Mouse (Mus musculus) urinary bladder, postnatal 14 days (tissue): ENCODE results near the gene Cryzl2.

Experiments
- DNase-seq: peaks from one replicate; pipeline ENCODE4 v3.0.0; 2021; ENCODE audit warnings: low spot score

Cryzl2 gene

DNA sequence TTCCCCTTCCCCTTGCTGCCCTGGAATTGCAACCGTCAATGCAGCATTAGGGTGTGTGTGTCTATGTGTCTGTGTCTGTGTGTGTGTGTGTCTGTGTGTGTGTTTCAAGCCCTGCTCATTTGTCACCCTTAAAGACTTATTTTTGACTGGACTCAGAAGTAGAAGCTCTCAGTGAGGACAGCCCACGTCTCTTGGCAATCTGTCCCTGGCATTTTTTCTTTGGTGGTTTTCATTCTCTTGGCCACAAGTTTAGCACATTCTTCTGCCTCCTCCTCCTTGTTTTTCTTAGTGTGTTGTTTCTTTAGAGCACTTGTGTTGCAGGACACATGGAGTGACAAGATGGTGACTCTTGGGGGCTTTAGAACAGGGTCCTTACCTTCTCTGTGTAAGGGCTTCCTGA lies 17.9 kb downstream of the Cryzl2 start:
- DNase-seq = no peak

DNA sequence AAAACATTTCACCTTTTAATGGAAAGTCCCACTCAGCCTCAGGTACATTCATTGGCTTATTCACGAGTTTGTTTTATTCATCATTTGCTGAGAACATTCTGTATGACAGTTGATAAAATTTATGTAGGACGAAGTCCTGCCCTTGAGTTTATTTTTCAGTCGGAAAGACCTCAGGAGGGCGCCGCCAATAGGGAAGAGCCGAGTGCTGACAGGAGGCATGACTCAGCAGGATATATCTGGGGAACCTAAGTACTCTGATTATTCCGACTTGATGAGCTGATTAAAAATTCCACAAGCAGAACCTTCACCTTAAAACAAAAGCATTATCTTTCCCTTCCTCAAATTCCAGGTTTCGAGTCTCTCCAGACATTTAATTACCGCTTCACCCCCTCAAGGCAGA lies 21.7 kb downstream of the Cryzl2 start:
- DNase-seq = no peak

DNA sequence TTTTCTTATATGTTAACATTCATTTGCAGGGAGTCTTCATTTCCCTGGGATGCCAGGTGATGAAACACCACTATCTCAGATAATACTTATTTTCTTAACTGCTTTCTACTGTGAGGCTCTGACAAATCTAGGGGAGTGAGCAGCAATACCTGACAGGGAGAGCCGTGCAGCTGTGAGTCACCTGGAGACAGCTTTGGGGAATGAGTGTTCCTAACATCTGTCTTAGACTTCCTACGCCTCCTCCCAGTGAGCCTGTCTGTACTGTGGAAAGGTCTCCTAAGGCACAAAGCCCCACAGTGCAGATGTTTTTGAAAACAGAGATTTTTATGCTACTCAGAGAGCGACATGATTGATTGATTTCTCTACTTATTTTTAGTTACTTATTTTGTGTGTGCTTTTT lies 22.5 kb downstream of the Cryzl2 start:
- no peak for DNase-seq

DNA sequence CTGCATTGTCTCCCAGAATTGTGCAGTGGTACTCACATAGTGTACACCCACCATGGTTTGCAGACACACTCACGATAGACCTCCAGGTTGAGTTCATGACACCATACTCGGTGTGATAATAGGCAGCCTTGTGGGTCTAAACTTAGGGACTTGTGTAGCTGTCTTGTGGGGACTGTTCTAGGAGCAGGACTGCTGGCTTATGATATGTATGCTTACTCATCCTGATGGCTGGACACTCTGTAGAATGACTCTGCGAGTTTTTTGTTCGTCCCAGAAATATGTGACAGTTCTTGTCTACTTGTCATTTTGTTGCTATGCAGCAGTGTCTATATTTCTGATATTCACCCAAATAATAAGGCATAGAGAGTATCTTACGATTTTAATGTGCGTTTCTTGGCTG lies 23.3 kb downstream of the Cryzl2 start:
- no peak for DNase-seq

DNA sequence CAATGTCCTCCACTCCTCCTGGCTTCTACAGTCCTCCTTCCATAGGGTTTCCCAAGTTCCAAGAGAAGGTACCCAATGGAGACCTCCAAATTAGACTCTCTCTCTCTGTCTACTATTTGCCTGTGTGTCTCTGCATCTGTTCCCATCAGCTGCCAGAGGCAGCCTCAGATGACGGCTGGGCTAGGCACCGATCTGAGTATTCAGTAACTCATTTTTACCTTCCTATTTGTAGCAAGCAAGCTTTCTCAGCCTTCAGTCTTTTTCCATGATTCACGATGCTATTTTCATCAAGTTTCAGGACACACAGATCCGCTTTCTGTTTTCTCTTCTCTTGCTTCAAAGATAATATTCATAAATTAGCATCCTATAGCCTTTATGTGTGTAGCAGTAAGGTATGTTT lies 25.8 kb downstream of the Cryzl2 start:
- DNase-seq = no peak

DNA sequence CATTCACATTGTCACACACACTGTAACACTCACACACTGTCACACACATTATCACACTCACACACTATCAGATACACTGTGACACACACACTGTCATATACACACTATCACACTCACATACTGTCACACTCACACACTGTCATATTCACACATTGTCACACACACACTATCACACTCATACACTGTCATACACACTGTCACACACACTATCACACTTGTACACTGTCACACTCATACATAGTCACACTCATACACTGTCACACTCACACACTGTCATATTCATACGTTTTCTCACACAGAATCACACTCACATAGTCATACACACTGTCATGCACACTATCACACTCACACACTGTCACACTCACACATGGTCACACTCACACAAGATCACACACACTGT lies 42.3 kb downstream of the Cryzl2 start:
- DNase-seq = no peak

DNA sequence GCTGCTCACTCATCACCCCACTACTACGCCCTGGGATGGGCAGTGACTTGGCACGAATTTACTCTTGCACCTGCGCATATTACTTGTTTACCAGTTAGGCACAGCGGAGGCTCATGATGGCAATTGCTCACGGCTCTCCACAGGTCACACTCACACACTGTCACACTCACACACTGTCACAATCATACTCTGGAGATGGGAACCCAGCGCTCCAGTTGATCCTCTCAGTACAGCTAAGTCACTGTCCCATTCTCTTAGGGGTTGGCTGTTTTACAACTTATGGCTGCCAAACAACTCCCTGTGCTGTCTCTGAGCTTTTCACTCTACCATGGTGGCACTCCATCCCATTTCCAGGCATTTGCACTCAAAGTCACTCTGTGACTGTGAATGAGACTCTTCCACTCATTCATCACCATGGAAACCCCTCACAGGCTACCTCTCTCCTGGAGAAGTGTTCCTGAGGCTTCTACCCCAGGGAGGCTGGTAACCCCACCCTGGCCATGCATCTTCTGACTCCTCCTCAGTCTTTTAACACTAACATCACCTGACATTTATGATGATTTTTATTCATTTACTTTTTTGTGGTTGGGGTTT lies 43.1 kb downstream of the Cryzl2 start:
- no peak for DNase-seq

DNA sequence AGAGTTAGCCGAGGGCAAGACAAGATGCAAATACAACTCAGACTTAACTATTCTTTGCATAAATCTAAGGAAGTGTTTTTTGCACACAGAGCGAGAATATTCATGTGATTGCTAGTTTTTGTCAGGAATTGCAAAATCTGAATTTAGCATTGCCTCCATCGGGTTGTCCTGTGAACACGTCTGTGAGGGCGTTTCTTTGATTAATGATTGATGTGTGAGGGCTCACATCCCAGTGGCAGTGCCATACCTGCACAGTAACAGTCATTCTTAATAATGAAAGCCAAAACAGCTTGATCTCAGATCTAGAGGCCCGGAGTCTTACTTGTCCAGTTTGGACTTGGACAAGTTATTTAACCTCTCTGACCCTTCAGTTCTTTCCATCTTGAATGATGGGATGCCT lies 44.7 kb downstream of the Cryzl2 start:
- no peak for DNase-seq

DNA sequence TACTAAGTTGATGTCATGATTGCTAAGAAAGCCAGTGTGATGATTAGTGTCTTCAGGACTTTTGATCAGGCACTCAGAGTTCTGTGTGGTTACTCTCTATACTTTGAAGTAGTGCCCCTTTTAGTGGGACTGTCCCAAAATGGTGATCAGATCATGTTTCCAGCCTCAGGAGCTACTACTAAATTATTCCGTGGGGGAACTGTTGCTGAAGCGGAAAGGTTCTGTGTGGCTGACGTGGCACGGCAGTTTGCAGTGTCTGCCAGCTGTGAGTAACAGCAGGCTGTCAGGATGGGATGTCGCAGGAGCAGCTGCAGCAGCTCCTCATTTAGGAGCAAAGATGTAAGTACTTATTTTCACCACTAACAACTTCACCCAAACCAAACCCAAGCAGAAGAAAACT lies 48.1 kb downstream of the Cryzl2 start, which contains the start of gene Sec16b:
TSS of gene Sec16b (plus strand) at position 207 of the 400 bp plus-strand sequence.
- peak; percentile 41 for DNase-seq

DNA sequence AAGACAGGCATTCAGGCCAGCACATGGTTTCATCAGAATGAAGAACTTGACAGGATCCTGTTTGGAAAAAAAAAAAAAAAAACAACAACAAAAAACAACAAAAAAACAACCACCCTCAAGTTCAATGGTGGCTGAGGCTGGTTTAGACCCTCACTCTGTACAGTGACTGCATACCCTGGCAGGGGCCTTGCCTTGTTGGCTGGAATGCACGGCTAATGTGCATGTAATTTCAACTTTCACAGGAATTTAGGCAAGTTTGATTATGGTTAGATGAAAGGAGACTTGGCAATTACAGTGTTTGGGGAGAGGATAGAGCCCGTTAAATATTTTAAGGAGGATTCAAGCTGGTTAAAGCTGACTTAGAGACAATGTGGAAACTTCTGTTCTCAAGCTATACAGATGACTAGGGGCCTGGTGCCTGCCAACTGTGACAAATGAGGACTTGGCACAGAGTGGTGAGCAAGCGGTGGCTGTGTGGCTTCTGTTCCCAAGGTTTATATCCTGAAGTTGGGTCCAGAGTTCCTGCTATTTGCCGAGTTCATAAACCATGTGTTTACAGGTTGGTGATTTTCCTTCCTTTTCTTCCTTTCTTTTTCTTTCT lies 48.7 kb downstream of the Cryzl2 start:
- DNase-seq = no peak

DNA sequence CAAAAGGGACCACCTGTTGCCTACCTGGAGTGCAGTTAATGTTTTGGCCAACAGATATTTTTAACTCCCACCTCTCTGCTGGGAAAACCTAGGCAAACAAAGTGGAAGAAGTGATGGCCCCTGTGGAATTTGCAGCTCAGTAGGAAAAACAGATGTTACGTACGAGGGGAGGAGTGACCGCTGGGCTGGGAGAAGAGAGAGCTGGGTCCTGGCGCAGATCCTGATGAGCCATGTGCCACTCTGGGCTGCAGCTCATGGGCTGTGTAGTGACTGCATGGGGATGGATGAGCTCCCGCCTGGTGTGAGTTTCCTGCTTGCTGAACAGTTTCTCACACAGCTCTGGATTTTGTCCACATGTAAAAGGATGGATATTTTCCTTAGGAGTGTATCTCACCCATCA lies 49.4 kb downstream of the Cryzl2 start:
- DNase-seq = peak; percentile 38

DNA sequence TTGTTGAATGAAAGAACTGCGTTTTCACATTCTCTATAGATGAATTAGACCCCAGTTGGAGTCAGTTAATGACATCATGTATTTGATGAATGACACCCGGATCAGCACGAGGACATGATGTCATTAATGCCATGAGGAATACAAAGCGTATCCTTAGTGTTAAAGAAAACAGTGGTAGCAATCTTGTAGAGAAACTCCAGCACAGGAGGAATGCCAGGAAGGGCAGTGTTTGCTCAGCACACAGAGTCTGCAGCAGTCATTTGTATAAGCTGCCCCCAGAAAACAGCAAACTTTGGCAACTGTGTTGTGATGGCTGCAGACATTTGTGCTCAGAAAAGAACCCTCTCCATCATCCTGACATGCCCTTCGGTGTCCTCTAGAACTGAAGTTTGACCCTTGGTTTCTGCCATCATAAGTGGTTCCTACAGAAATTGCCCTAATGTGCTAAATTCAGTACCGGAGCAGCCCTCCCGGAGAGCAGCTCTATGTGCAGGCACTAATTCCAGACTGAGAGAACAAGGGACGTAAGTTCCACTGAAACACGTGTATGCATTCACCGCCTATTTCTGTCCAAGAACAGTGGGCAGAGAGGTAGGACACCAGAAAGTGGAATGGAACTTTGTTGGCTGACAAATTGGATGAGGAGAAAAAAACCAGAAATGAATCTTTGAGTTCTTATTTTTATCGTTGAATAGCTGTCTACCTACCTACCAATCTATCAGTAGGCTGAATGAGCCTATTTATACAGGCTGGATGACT lies 54.5 kb downstream of the Cryzl2 start:
- DNase-seq = no peak

DNA sequence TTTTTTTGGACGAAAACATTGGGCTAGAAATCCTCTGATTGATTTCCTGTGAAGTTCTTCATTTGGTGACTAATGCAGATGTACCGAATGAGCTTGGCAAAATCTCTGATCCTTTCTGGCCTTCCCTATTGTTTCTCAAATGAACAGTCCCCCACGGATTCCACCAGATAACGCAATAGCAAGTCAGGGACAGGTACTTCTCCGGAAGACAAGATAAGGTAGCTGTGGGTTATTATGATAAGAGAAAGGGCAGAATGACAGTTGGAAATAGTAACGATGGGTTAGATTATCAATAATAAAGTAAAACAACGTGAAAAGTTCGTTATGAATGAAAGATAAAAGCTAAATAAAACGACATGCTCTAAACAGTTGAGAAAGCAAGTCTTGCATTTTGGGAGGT lies 55.2 kb downstream of the Cryzl2 start:
- DNase-seq = no peak

DNA sequence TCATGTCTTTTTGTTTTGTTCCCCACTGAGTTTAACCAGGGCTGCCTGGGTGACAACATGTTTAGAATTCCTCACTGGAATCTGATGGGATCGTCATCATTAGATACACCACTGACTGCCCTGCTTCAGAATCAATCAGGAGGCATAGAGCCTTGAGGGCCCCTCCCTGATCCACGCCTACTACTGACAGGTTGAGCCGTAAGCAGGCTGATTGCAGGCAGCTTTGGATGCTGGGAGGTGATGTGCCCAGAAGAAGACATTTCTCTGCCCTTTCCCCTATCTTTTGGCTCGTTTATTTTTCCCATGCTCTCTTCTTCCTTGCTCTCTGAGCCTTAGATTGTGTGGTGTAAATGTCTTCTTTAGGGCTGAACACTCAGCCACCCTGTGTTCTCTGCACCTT lies 55.9 kb downstream of the Cryzl2 start:
- no peak for DNase-seq

DNA sequence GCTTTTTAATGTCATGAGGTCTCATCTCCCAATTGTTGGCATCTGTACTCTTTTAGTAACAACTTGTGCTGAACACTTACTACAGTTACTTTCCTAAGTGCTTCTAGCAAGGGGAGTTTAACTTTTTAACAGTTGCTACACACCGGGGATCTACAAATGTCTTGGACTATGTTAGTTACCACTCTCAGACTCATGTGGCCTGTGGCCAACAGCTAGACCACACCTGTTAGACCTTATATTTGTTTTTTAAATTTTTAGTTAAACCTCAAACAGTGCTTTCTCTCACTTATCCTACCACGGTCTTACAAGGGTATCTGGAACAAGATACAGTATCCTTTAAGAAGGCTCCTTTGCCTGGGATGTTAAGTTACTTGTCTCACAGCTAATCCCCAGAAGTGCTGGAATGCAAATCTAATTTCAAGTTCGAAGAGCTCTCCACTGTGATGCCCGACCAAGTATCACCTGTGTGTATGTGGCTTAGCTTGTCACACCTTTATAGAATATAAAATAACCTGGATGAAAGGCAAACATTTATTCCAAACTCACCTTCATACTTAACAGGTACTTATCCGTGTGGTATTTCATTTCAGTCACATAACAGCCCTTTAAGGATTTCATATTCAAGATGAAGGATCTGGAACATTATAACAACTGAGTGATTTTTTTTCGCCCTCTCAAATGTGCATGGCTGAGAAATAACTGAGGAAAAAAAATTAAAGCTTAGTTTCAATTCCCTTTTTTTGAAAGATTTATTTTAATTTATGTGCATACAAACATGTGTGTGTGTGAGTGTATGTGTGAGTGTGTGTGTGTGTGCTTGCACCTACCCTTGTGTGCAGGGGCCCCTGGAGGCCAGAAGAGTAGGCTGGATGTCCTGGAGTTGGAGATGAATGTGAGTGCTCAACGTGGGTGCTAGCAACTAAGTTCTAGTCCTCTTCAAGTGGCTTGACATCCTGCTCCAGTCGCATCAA lies 58.7 kb downstream of the Cryzl2 start:
- DNase-seq = no peak

DNA sequence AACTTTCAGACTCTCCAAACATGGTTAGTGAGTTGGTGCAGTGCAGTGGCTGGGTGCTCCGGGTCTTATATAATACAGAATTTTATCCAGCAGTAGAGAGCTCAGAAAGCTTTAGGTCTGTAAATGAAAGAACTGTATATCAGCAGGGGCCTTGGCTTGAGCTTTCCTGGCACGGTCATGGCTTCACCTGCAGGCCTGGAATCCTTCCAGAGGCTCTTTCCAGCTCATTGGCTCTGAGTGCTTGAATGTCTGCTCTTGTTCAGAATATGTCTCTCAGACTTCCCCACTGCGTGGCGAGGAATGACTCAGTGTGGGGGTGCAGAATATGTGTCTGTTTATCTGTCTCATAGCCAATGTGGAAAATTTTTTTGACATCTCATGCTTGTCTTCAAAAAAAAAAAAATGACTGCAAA lies 59.7 kb downstream of the Cryzl2 start:
- peak; percentile 27 for DNase-seq

DNA sequence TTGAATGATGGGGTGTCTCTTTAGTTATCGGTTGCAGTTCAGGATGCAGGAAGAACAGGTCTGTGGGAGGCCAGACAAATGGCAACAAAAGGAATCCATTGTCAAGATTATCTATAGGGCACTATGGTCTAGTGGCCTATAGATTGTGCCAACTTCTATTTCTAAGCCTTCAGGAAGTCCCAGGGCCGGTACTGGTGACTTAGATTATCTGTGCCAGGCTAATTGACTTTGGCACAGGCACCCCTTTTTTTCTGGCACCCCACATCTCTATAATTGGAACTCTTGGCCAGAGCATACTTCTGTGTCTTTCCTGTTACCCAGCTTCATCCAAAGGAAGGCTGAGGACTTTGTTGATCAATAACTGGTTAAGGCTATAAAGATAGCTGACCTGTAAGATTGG lies 61.0 kb downstream of the Cryzl2 start:
- no peak for DNase-seq

DNA sequence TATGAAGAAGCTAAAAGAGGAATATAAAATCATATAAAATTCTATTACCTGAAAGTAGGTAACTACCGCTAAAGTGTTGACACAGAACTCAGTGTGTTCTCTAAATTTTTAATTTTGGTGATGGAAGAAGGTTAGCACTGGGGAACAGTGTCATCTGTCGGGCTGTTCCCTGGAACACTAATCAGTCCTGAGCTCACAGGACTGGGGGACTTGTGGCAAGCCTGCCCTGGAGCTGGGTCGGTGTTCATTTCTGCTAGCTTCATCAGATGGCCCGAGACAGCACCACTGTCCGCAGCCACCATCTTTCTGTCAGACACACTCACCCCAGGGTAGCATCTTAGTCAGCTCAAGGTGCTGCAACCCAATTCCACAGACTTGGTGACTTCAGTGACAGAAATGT lies 63.9 kb downstream of the Cryzl2 start:
- no peak for DNase-seq

DNA sequence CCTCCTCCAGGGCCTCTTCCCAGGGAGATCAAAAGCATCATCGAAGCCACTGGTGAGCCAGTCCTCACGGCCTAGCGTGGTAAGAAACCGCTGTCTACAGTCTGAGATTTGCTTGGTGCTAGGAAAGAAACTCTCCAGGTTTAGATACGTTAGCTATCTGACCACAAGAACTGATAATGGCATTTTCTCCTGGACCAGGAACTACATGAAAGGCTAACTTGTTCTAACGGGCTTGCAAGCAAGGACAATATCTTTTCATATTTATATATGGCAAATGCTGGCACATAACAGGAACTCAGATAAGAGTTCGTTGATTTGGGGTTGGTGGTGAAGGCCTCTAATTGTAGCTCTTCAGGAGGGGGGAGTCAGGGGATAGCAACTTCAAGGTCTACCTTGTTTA lies 66.4 kb downstream of the Cryzl2 start:
- DNase-seq = no peak

DNA sequence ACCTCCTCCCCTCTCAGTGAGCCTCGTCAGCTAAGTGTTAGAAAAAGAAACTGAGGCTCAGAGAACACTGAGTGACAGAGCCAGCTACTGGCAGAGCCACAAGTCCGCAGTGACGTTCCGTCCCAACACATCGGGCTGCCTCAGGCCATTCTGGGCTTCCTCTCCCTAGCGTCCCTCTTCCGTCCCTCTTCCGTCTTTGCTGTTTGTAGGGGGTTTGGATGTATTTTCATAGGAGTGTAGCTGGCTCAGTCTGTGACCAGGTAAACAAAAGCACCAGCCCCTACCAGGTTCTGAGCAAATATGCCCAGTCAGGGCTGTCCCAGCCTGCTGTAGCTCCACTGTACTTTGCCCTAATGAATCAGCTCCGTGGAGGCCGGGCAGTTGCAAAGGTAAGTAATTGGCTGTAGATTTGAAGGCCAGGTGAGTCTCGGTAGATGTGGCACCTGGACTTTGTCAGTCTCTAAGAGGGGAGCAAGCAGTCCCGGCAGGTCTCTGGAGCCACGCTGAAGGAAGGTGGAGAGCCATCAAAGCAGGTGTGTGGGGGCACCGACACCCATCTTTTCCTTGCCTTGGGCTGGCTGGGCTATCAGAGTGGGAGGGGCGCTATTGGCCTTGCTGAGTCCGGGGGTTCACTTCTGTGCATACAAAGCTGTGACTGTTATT lies 67.4 kb downstream of the Cryzl2 start:
- DNase-seq = peak; percentile 22

DNA sequence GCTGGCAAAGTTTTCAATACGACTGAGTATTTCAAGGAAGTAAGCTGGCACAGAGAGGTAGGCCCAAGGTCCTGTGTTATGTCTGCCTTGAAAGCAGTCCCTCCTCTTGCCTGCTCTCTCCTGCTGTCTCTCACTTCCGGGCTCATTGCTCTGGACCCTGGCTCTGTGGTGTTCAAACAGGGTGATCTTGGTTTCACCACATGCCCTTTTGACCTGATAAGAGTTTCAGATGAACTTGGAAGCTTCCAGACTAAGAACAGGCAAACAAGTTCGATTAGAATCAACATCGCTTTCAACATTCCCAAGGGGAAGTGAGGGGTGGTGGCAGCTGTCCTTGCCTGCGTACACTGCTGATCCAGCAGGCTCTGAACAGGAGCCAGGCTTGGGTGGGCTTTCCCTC lies 68.2 kb downstream of the Cryzl2 start:
- DNase-seq = no peak
